Mouse (Mus musculus): ENCODE data around the gene Wwtr1.

DNA sequence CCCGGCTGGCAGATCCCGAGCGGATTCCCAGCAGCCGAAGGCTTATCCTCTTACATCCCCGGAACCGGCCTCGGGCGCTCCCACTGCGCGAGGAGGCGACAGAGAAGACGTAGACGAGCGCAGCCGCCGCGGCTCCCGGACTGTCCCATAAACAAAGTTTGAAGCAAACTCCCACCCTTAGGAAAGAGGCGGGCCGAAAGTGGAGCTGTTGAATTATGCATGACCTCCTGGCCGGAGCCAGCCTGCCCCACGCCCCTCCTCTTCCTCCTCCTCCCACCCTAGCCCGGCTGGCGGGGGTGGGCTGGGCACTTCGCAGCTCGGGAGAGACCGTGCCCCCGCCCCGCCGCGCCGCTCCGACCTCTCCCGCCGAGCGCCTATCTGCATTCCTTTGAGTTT lies at the start of gene Wwtr1:
- TF ChIP-seq CTCF (IDR thresholded peaks at IDR 0.05; ENCODE audit: low read depth) (no peak), EP300 (IDR thresholded peaks at IDR 0.05; ENCODE audit: low read depth) (no peak; the same call in 1 of the 2 replicates)

All from heart, postnatal 0 days (tissue).